In the genomic region with DNA sequence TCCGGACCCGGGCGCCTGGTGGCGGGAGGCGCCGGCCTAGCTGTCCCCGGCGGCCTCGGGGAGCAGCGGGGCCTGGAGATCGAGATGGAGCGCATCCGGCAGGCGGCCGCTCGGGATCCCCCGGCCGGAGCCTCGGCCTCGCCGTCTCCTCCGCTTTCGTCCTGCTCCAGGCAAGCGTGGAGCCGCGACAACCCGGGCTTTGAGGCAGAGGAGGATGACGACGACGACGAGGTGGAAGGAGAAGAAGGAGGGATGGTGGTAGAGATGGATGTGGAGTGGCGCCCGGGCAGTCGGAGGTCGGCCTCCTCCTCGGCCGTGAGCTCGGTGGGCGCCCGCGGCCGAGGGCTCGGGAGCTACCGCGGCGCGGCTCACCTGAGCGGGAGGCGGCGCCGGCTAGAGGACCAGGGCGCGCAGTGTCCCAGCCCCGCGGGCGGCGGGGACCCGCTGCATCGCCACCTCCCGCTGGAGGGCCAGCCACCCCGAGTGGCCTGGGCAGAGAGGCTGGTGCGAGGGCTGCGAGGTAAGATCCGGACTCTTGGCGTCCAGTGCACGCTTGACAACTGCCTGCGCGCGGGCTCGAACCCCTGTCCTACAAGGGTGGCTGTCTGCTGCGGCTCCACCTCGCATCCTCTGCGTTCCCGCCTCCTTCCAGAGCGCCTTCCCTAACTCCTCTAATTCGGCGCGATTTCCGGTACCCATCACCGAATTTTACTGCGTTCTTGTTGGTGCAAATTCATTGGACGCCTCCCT, we compare ENCODE assay signal across 8 mouse cellular contexts. TPM values are rescaled to one million over a fixed set of nuclear protein-coding genes. Genes with fewer than 3 reads are reported as not detected.
A peak's percentile ranks its signal among the peaks of the same experiment; 100 is the strongest.
DNase-seq lines count a peak whose midpoint lies in the region; ATAC-seq and TF ChIP-seq lines count a peak whose summit lies in the region.

No protein-coding gene starts in this region.

- no peaks in the 10 kb centered on the region; the same call in 1 of the 2 replicates for H3K9me3 ChIP-seq in lung, embryonic 16.5 days (ENCODE audit: control insufficient read depth, low read length)

- no peaks in the 10 kb centered on the region for H3K27me3 ChIP-seq in Patski
- H3K27me3 ChIP-seq in lung, embryonic 16.5 days (ENCODE audit: control insufficient read depth, insufficient read depth, low read depth, low read length) = no peaks in the 10 kb centered on the region

- H3K9ac ChIP-seq in lung, embryonic 16.5 days (ENCODE audit: low read length) = peak overlapping the region; percentile 96

- in situ Hi-C loops in Patski (cut with MboI; ENCODE audit: low pct_unique_long_range_greater_than_20kb) = loop anchor here (10.0 to 25.0 kb wide), 2 partner anchors 415 to 852 kb away; a partner anchor contains a TSS

- no peak for TF ChIP-seq CTCF in Patski (IDR thresholded peaks at IDR 0.05)

- POLR2A ChIA-PET in Patski (lab: Charles Lee) = interaction anchor here (1.2 to 1.8 kb wide), 4 partner anchors 14 to 51 kb away, joined by 3 to 11 read pairs (median 6); no protein-coding TSS in a partner anchor

- DNase-seq in Patski (ENCODE audit: low read depth, low spot score) = no peak
- DNase-seq in cerebellum, adult 9-10 months = peak; percentile 76
- peak; percentile 46 to 78 for DNase-seq in frontal cortex, adult 2 months (ENCODE audit: extremely low spot score in 1 of 2, low spot score in 1 of 2)
- peak; percentile 68 for DNase-seq in layer of hippocampus, adult 9-11 months
- peak; percentile 44 for DNase-seq in ovary, postnatal 14 days (ENCODE audit: low spot score)
- no peak for DNase-seq in natural killer cell, adult 2 months (ENCODE audit: low spot score in 2 of 2)

- ATAC-seq in Patski = peak; percentile 40
- peak; percentile 19 to 41; a peak in 2 of 4 replicates for ATAC-seq in hematopoietic stem cell, adult 5-6 weeks (replicated peaks in 1 of 2; ENCODE audit: insufficient read depth in 1 of 2, low FRiP score in 2 of 2, low TSS enrichment in 1 of 2, low read depth in 1 of 2, poor library complexity in 2 of 2, severe bottlenecking in 2 of 2)
- peak; percentile 72 for ATAC-seq in lung, embryonic 16.5 days (ENCODE audit: low read depth)

- H3K4me2 ChIP-seq in lung, embryonic 16.5 days (ENCODE audit: low read depth, low read length) = peak overlapping the region; percentile 68

- under 1% methylated on average over 65 of the region's 82 CpGs for WGBS in lung, embryonic 16.5 days

- peak overlapping the region; percentile 91 for H3K4me3 ChIP-seq in lung, embryonic 16.5 days (ENCODE audit: low read length)

- H3K27ac ChIP-seq in lung, embryonic 16.5 days (ENCODE audit: low read length) = peak overlapping the region; percentile 92

- 0 out of 2 replicates have a peak, but pooled peaks cover 3% of the 10 kb centered on the region for H3K36me3 ChIP-seq in lung, embryonic 16.5 days (ENCODE audit: control insufficient read depth, insufficient read depth, low read length)

- CTCF ChIA-PET in Patski (lab: Charles Lee) = interaction anchor here (1.0 to 1.9 kb wide), 5 partner anchors 11 to 117 kb away, joined by 3 to 5 read pairs (median 4); no protein-coding TSS in a partner anchor

- H3K4me1 ChIP-seq in lung, embryonic 16.5 days (replicated peaks; ENCODE audit: control insufficient read depth, insufficient read depth, low read length) = peaks cover 13% of the 10 kb centered on the region

RNA-seq across cellular contexts. Expression of a gene that starts 0.6 kb away (rescaled TPM):
- 123 TPM for polyA plus RNA-seq in Patski (2021)
- polyA plus RNA-seq in frontal cortex, adult 2 months (2012; rRNA removed) = 35.3 and 39.6 TPM in 2 replicates
- total RNA-seq in hematopoietic stem cell, adult 5-6 weeks (2017) = 11.9 and 13.0 TPM in 2 replicates
- polyA plus RNA-seq in lung, embryonic 16.5 days (2015; fragmentation: Nextera tagmentation; extraction: Ambion mirVana) = 12.0 and 12.4 TPM in 2 replicates

RNA-seq across cellular contexts. Expression of a gene that starts 25.0 kb away (rescaled TPM):
- 39,380 TPM for polyA plus RNA-seq in Patski (2021)
- 44.8 and 46.2 TPM in 2 replicates for polyA plus RNA-seq in frontal cortex, adult 2 months (2012; rRNA removed)
- 8.1 and 10.8 TPM in 2 replicates for total RNA-seq in hematopoietic stem cell, adult 5-6 weeks (2017)
- polyA plus RNA-seq in lung, embryonic 16.5 days (2015; fragmentation: Nextera tagmentation; extraction: Ambion mirVana) = 4.5 and 90.3 TPM in 2 replicates

RNA-seq across cellular contexts. Expression of a gene that starts 48.3 kb away (rescaled TPM):
- polyA plus RNA-seq in Patski (2021) = 5.2 TPM
- 3.1 and 3.3 TPM in 2 replicates for polyA plus RNA-seq in frontal cortex, adult 2 months (2012; rRNA removed)
- total RNA-seq in hematopoietic stem cell, adult 5-6 weeks (2017) = 15.1 and 22.8 TPM in 2 replicates
- 10.7 and 11.2 TPM in 2 replicates for polyA plus RNA-seq in lung, embryonic 16.5 days (2015; fragmentation: Nextera tagmentation; extraction: Ambion mirVana)

Comparison
In these comparisons a context has a peak if more than half of its experiments do, and no peak if none do; other contexts are left out.
1. DNase-seq: peak in cerebellum, adult 9-10 months (single experiment), frontal cortex, adult 2 months (2 of 2), layer of hippocampus, adult 9-11 months (single experiment) and ovary, postnatal 14 days (single experiment); none in Patski (single experiment) and natural killer cell, adult 2 months (0 of 2).
2. RNA of a gene that starts 25.0 kb away (polyA plus RNA-seq): 39,380 TPM in Patski (single experiment); 4.5 to 90.3 TPM in lung, embryonic 16.5 days and 44.8 to 46.2 TPM in frontal cortex, adult 2 months; every median in the first group is over 100 times any median in the second.
3. Peak in every context shown above with its lines, with median percentiles within 50 percentile points of each other: ATAC-seq.